Mouse (Mus musculus) liver, adult 2 months (tissue): ENCODE results near the gene Stx17.

Source experiments
- CTCF ChIP-seq: fragments of 200-500 bp; IDR thresholded peaks from 2 replicates; pipeline ENCODE4 v1.5.1; 2011; ENCODE audit warnings: low read depth, low read length, control low read depth
- POLR2A ChIP-seq: fragments of 200-500 bp; IDR thresholded peaks from 2 replicates; pipeline ENCODE4 v1.6.1; 2011; ENCODE audit warnings: low read length, control low read depth; ENCODE audit not compliant: insufficient read depth; ENCODE audit errors: extremely low read depth

DNA sequence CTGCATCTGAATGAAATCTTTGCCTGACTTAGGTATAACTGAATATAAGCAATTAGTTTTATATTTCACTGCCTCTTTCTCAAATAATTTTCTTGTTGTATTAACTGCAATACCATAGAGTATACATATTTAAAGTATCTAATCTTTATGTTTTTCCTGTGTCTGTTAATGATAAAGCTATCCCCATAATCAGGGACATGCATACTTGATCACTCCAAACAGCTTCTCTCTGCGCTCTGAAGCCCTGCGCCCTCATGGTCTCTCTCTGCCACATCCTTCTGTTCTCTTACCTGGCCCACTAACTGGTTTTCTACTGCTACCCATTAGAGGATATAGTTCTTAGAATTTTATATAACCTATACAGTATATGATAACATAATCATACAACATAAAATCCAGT is 24.8 kb downstream of the Stx17 start:
- TF ChIP-seq CTCF: no peak
- no peak for TF ChIP-seq POLR2A
